Comparison of ENCODE assay signal across 28 mouse cellular contexts in the genomic region with DNA sequence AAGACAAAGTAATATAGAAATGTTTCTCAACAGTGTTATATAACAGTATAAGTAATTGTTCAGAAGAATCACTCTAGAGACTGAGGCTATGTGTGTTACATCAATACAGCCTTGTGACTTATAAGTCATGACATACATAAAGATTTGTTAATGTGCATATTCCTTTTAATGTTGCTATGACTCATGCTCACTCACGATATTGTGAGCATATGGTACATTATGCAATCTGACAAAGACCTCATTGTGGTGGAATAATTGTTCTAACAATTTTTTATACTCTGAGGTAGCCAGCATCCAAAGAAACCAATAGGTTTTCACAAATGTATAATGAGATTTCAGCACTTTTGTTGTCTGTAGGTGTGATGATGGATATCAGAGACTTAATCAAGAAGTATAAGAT.
"Had no signal": no experiment of that assay in that cellular context is flagged by ENCODE, and none has a peak within 500 bp of the region (broad histone marks: within the 10 kb centered on the region; RNA-seq: fewer than 3 reads in every experiment).

No protein-coding gene starts in this region.

- H3K9ac ChIP-seq: hindbrain, embryonic 12.5 days; hindbrain, embryonic 14.5 days; kidney, embryonic 15.5 days; limb, embryonic 12.5 days; liver, embryonic 13.5 days; liver, embryonic 15.5 days had no signal

- H3K27ac ChIP-seq: gastrocnemius, adult 2 months; heart, adult 2 months; hindbrain, embryonic 10.5 days; hindbrain, embryonic 12.5 days; hindbrain, embryonic 14.5 days; kidney, embryonic 15.5 days; layer of hippocampus, adult 2 months; left cerebral cortex, adult 2 months; limb, embryonic 10.5 days; limb, embryonic 12.5 days; liver, embryonic 13.5 days; liver, embryonic 15.5 days had no signal

- H3K4me1 ChIP-seq: hindbrain, embryonic 10.5 days; hindbrain, embryonic 12.5 days; kidney, embryonic 15.5 days; limb, embryonic 10.5 days; limb, embryonic 12.5 days; liver, embryonic 13.5 days; liver, embryonic 15.5 days had no signal

- H3K9me3 ChIP-seq: hindbrain, embryonic 10.5 days; hindbrain, embryonic 12.5 days; kidney, embryonic 15.5 days; limb, embryonic 10.5 days; limb, embryonic 12.5 days; liver, embryonic 13.5 days; liver, embryonic 15.5 days had no signal

- H3K4me2 ChIP-seq: heart, embryonic 11.5 days; hindbrain, embryonic 12.5 days; hindbrain, embryonic 14.5 days; kidney, embryonic 15.5 days; limb, embryonic 12.5 days; liver, embryonic 11.5 days; liver, embryonic 13.5 days; liver, embryonic 15.5 days had no signal

- H3K4me3 ChIP-seq: gastrocnemius, adult 2 months; heart, adult 2 months; hindbrain, embryonic 10.5 days; hindbrain, embryonic 12.5 days; kidney, embryonic 15.5 days; layer of hippocampus, adult 2 months; left cerebral cortex, adult 2 months; limb, embryonic 10.5 days; limb, embryonic 12.5 days; liver, embryonic 13.5 days; liver, embryonic 15.5 days had no signal

- ATAC-seq: hindbrain, embryonic 16.5 days; intestine, embryonic 16.5 days had no signal

- H3K36me3 ChIP-seq: hindbrain, embryonic 10.5 days; hindbrain, embryonic 12.5 days; kidney, embryonic 15.5 days; limb, embryonic 10.5 days; limb, embryonic 12.5 days; liver, embryonic 13.5 days; liver, embryonic 15.5 days had no signal

- H3K27me3 ChIP-seq: hindbrain, embryonic 12.5 days; kidney, embryonic 15.5 days; limb, embryonic 12.5 days; liver, embryonic 13.5 days; liver, embryonic 15.5 days had no signal

- DNase-seq: gastrocnemius, adult 2 months; gastrocnemius, postnatal 10 days; gastrocnemius, postnatal 25 days; heart, adult 11 months; heart, adult 2 months; heart, postnatal 10 days; heart, postnatal 4 days; kidney, adult 11 months; kidney, adult 2 months; kidney, adult 9 months; kidney, postnatal 10 days; kidney, postnatal 25 days; kidney, postnatal 4 days; liver; liver, embryonic 13.5 days had no signal
